Mouse (Mus musculus): ENCODE data around the gene Akr7a5. TPM values are rescaled to one million over a fixed set of nuclear protein-coding genes. Genes with fewer than 3 reads are reported as not detected.

The Akr7a5 gene
- polyA plus RNA-seq, 1 experiment from 2014 or later = 61.4 TPM

- no peak for ATAC-seq
- Histone ChIP-seq H3K27me3 (replicated peaks; ENCODE audit: insufficient read depth, low read length) (no peaks in the 10 kb centered on the region), H3K4me2 (replicated peaks; ENCODE audit: low read depth, low read length) (peak overlapping the region; percentile 84), H3K9ac (replicated peaks; ENCODE audit: low read depth) (peak overlapping the region; percentile 85), H3K4me3 (ENCODE audit: low read depth, low read length) (peak overlapping the region; percentile 70), H3K9me3 (ENCODE audit: low read length) (no peaks in the 10 kb centered on the region), H3K27ac (ENCODE audit: low read length) (peak overlapping the region; percentile 95), H3K4me1 (ENCODE audit: insufficient read depth, low read depth, low read length) (peaks cover 13% of the 10 kb centered on the region), H3K36me3 (ENCODE audit: insufficient read depth, low read length) (no peaks in the 10 kb centered on the region)
- under 1% methylated on average over 7 of the region's 7 CpGs for WGBS
- no peak for TF ChIP-seq CTCF (IDR thresholded peaks at IDR 0.05)
- no peak for TF ChIP-seq EP300 (IDR thresholded peaks at IDR 0.05)
- no peak for DNase-seq (ENCODE audit: low spot score)
Observed at GRCm38 (mm10) chr4:139352832-139353231, 42.3 kb downstream of the Akr7a5 start.

GRCm38 (mm10) chr4:139357211-139357610 is 46.7 kb downstream of the Akr7a5 start:
- peaks cover 30% of the 10 kb centered on the region for H3K36me3 ChIP-seq (ENCODE audit: insufficient read depth, low read length)
- no peak for TF ChIP-seq CTCF (IDR thresholded peaks at IDR 0.05)
- 62% methylated on average over 3 of the region's 3 CpGs for WGBS

GRCm38 (mm10) chr4:139360761-139361548 is 50.4 kb downstream of the Akr7a5 start:
- TF ChIP-seq EP300 (IDR thresholded peaks at IDR 0.05) = no peak
- TF ChIP-seq CTCF (IDR thresholded peaks at IDR 0.05) = no peak
- DNase-seq (ENCODE audit: low spot score) (no peak), ATAC-seq (no peak)
- no peaks in the 10 kb centered on the region for H3K9me3 ChIP-seq (ENCODE audit: low read length)
- no peaks in the 10 kb centered on the region for H3K4me1 ChIP-seq (ENCODE audit: insufficient read depth, low read depth, low read length)
- no peak overlapping the region for H3K9ac ChIP-seq (replicated peaks; ENCODE audit: low read depth)
- H3K27ac ChIP-seq (ENCODE audit: low read length) = no peak overlapping the region
- H3K27me3 ChIP-seq (replicated peaks; ENCODE audit: insufficient read depth, low read length) = no peaks in the 10 kb centered on the region
- H3K36me3 ChIP-seq (ENCODE audit: insufficient read depth, low read length) = peaks cover 62% of the 10 kb centered on the region
- WGBS = 88% methylated on average over 11 of the region's 11 CpGs
- no peak overlapping the region for H3K4me2 ChIP-seq (replicated peaks; ENCODE audit: low read depth, low read length)
- no peak overlapping the region for H3K4me3 ChIP-seq (ENCODE audit: low read depth, low read length)

More at GRCm38 (mm10) chr4:139357211-139357610, 46.7 kb downstream of the Akr7a5 start:
- ATAC-seq = peak; percentile 37
- no peaks in the 10 kb centered on the region for H3K9me3 ChIP-seq (ENCODE audit: low read length)
- H3K4me2 ChIP-seq (replicated peaks; ENCODE audit: low read depth, low read length) = no peak overlapping the region
- peak; percentile 38 for DNase-seq (ENCODE audit: low spot score)
- no peak overlapping the region for H3K9ac ChIP-seq (replicated peaks; ENCODE audit: low read depth)
- H3K4me1 ChIP-seq (ENCODE audit: insufficient read depth, low read depth, low read length) = peaks cover 4% of the 10 kb centered on the region; the same call in 1 of the 2 replicates
- no peak overlapping the region for H3K4me3 ChIP-seq (ENCODE audit: low read depth, low read length)
- no peak overlapping the region for H3K27ac ChIP-seq (ENCODE audit: low read length)
- no peaks in the 10 kb centered on the region for H3K27me3 ChIP-seq (replicated peaks; ENCODE audit: insufficient read depth, low read length)

GRCm38 (mm10) chr4:139367336-139367735 is 56.8 kb downstream of the Akr7a5 start:
- no peak for TF ChIP-seq CTCF (IDR thresholded peaks at IDR 0.05)
- TF ChIP-seq EP300 (IDR thresholded peaks at IDR 0.05) = no peak

More at GRCm38 (mm10) chr4:139367336-139367735, 56.8 kb downstream of the Akr7a5 start:
- peaks cover 51% of the 10 kb centered on the region for H3K36me3 ChIP-seq (ENCODE audit: insufficient read depth, low read length)
- ATAC-seq (no peak), DNase-seq (ENCODE audit: low spot score) (no peak)
- H3K4me1 ChIP-seq (ENCODE audit: insufficient read depth, low read depth, low read length) = no peaks in the 10 kb centered on the region
- WGBS = 97% methylated on average over 3 of the region's 3 CpGs
- no peak overlapping the region for H3K4me2 ChIP-seq (replicated peaks; ENCODE audit: low read depth, low read length)
- no peak overlapping the region for H3K9ac ChIP-seq (replicated peaks; ENCODE audit: low read depth)
- H3K4me3 ChIP-seq (ENCODE audit: low read depth, low read length) = no peak overlapping the region
- no peaks in the 10 kb centered on the region for H3K27me3 ChIP-seq (replicated peaks; ENCODE audit: insufficient read depth, low read length)
- H3K27ac ChIP-seq (ENCODE audit: low read length) = no peak overlapping the region
- H3K9me3 ChIP-seq (ENCODE audit: low read length) = no peaks in the 10 kb centered on the region

Small RNA genes lying within 50 kb of the gene (microRNA-seq; reads per million reads assigned to microRNA genes)
- gene Gm24245 = not detected
- not detected for gene Gm25732

Other genes with a start within 250 kb of the Akr7a5 start
- gene Htr6, start 235.2 kb upstream of the Akr7a5 start, polyA plus RNA-seq (2015; fragmentation: Nextera tagmentation; extraction: Ambion mirVana) = not detected in 2 replicates
- gene Nbl1, start 217.8 kb upstream of the Akr7a5 start, polyA plus RNA-seq (2015; fragmentation: Nextera tagmentation; extraction: Ambion mirVana) = 141 and 151 TPM in 2 replicates
- gene Minos1, start 179.6 kb upstream of the Akr7a5 start, polyA plus RNA-seq (2015; fragmentation: Nextera tagmentation; extraction: Ambion mirVana) = 474 and 487 TPM in 2 replicates
- 401 and 408 TPM in 2 replicates for gene Capzb, start 117.8 kb upstream of the Akr7a5 start, polyA plus RNA-seq (2015; fragmentation: Nextera tagmentation; extraction: Ambion mirVana)
- gene Pqlc2, start within 50 bp of the Akr7a5 start, polyA plus RNA-seq (2015; fragmentation: Nextera tagmentation; extraction: Ambion mirVana) = 14.4 and 17.4 TPM in 2 replicates
- gene Mrto4, start 41.8 kb downstream of the Akr7a5 start, polyA plus RNA-seq (2015; fragmentation: Nextera tagmentation; extraction: Ambion mirVana) = 34.5 and 36.1 TPM in 2 replicates
- gene Emc1, start 41.8 kb downstream of the Akr7a5 start, polyA plus RNA-seq (2015; fragmentation: Nextera tagmentation; extraction: Ambion mirVana) = 11.3 and 11.6 TPM in 2 replicates
- gene Ubr4, start 41.9 kb downstream of the Akr7a5 start, polyA plus RNA-seq (2015; fragmentation: Nextera tagmentation; extraction: Ambion mirVana) = 49.2 and 50.8 TPM in 2 replicates
- gene Iffo2, start 219.8 kb downstream of the Akr7a5 start, polyA plus RNA-seq (2015; fragmentation: Nextera tagmentation; extraction: Ambion mirVana) = 4.7 and 6.2 TPM in 2 replicates